Mouse (Mus musculus) limb, embryonic 10.5 days (tissue): ENCODE data around the gene Nav3. TPM values are rescaled to one million over a fixed set of nuclear protein-coding genes. Genes with fewer than 3 reads are reported as not detected.
"Not testable (repeated sequence)": the region's sequence is repeated elsewhere in the genome, so short reads cannot be mapped to it uniquely, and the experiment has no call there.

ENCODE experiments used
- DNase-seq: peaks from one replicate; pipeline ENCODE4 v3.0.0-alpha.2; 2017; ENCODE audit warnings: low spot score
- H3K27ac ChIP-seq: fragments of 300-500 bp; sonication (generic); 2 replicates; pipeline ENCODE4 v1.5.1; 2016; ENCODE audit warnings: mild to moderate bottlenecking
- H3K27me3 ChIP-seq: fragments of 300-500 bp; sonication (generic); 2 replicates; pipeline ENCODE4 v1.6.1; 2016; ENCODE audit warnings: low read depth, mild to moderate bottlenecking; ENCODE audit not compliant: poor library complexity, severe bottlenecking
- H3K36me3 ChIP-seq: fragments of 300-500 bp; sonication (generic); 2 replicates; pipeline ENCODE4 v1.6.1; 2016; ENCODE audit warnings: mild to moderate bottlenecking, moderate library complexity
- H3K4me1 ChIP-seq: fragments of 300-500 bp; sonication (generic); 2 replicates; pipeline ENCODE4 v1.6.1; 2016
- H3K4me3 ChIP-seq: fragments of 300-500 bp; sonication (generic); 2 replicates; pipeline ENCODE4 v1.5.1; 2016; ENCODE audit warnings: mild to moderate bottlenecking, moderate library complexity
- H3K9me3 ChIP-seq: fragments of 300-500 bp; sonication (generic); replicated peaks from 2 replicates; pipeline ENCODE4 v1.6.1; 2016; ENCODE audit warnings: mild to moderate bottlenecking
- WGBS: fragments of 180-500 bp; shearing (Covaris S2); methylation state at CpG from one replicate; pipeline ENCODE4 v1.1.7; 2016; 5-methylcytosine and 5-hydroxymethylcytosine counted together
- polyA plus RNA-seq: library from polyadenylated mRNA; unstranded; fragments of >200 nt; fragmentation: Nextera tagmentation; extraction: Ambion mirVana; gene quantifications from 2 replicates; pipeline ENCODE4 v1.2.1, GENCODE M21; 2016

Gene Nav3
- polyA plus RNA-seq, 1 experiment from 2014 or later: 0.93 TPM

DNA sequence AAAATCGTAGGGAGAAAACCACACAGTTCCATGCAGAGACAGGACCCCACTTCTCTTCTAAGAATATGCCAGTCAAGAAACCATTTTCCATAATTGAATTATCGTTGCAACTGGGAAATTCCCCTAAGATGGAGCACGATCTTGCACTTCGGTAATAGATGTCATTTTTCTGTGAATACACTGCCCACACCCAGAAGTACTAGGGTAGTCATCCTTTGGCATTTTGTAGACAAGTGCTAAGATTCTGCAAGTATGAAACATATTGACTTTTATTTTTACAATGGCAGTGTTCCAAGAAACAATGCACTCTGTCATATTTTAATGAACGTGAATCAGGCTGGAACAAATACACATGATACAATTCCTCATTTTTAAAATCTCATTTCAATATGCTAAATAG, 34.5 kb downstream of the Nav3 start:
- WGBS: 86% methylated on average over 5 of the region's 5 CpGs

DNA sequence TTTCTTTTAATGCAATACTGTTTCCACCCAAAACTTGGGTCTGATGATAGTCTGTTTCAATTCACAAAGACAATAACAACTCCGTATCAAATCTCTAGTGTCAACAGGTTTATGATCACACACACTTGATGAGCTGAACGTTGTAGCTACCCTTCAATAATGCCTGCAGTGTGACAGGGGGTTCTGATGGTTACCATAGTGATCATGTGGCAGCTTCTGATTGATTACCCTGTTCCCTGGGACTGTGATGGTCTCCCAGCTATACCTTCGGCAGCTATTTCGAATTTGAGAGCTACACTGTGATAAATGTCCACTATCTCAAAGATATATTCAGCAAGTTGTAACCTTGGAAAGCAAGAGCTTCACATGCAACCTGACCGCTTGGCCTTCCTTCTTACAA, 39.0 kb downstream of the Nav3 start:
- 79% methylated on average over 5 of the region's 5 CpGs for WGBS
- Histone ChIP-seq H3K9me3 (no peaks in the 10 kb centered on the region), H3K27me3 (no peaks in the 10 kb centered on the region), H3K27ac (no peak overlapping the region), H3K36me3 (no peaks in the 10 kb centered on the region), H3K4me1 (peaks cover 4% of the 10 kb centered on the region; the same call in 1 of the 2 replicates), H3K4me3 (no peak overlapping the region)
- DNase-seq: no peak

More for the DNA sequence above, 34.5 kb downstream of the Nav3 start:
- Histone ChIP-seq H3K4me3 (no peak overlapping the region), H3K27ac (no peak overlapping the region), H3K9me3 (no peaks in the 10 kb centered on the region), H3K27me3 (no peaks in the 10 kb centered on the region), H3K4me1 (peaks cover 4% of the 10 kb centered on the region; the same call in 1 of the 2 replicates), H3K36me3 (no peaks in the 10 kb centered on the region)
- no peak for DNase-seq

GRCm38 (mm10) chr10:110415624-110416023, 40.4 kb downstream of the Nav3 start:
- H3K27me3 ChIP-seq: no peaks in the 10 kb centered on the region
- no peaks in the 10 kb centered on the region for H3K36me3 ChIP-seq
- no peak for DNase-seq
- no peaks in the 10 kb centered on the region for H3K4me1 ChIP-seq
- H3K27ac ChIP-seq: no peak overlapping the region
- WGBS: 59% methylated on average over 3 of the region's 3 CpGs
- no peak overlapping the region for H3K4me3 ChIP-seq
- no peaks in the 10 kb centered on the region for H3K9me3 ChIP-seq

DNA sequence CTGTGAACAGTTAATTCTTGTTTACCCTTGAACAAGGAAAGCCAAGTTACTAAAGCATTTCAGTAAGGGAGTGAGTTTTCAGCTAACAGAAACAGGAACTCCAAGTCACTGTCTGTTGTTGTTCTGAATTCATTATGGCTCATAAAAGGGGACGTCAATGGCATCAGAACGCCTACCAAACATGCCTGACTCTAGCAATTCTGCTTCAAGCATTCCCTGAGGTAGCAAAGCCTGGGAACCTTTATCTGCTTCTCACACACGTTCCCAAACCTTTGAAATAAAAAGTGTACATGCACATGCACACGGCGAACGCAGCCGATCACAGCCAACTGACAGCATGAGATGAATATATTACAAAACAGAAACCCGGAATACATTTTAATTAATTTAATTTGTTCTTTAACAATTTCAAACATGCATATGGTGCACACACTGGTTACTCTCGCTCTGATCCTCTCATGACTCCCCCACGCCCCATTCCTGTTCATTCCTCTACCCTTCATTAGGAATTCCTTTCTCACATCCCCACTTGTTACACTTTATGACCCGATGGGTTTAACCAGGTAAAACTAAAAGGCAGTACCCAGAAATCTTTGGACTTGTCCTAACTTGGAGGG, 42.6 kb downstream of the Nav3 start:
- Histone ChIP-seq H3K27ac (no peak overlapping the region), H3K4me3 (no peak overlapping the region), H3K27me3 (no peaks in the 10 kb centered on the region), H3K9me3 (no peaks in the 10 kb centered on the region), H3K4me1 (no peaks in the 10 kb centered on the region), H3K36me3 (no peaks in the 10 kb centered on the region)
- no peak for DNase-seq
- WGBS: 88% methylated on average over 11 of the region's 11 CpGs

DNA sequence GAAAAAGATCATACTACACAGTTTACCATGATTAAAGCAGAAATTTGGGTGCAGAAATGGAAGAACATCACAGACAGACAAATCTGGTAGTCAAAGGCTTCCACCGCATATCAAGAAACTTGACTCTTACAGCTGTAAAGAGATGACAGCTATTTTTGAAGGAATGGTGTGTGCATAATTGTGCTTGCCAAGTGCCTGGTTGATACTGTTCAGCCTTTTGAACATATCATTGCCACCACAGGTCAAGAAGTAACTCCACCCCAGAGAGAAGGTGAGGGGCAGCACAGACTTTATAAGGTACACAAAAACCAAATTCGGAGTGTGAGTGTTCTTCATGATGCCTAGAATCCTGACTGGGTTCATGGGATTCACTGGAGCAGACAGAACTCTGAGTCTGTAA, 53.1 kb downstream of the Nav3 start:
- DNase-seq: no peak
- Histone ChIP-seq H3K27me3 (no peaks in the 10 kb centered on the region), H3K36me3 (no peaks in the 10 kb centered on the region), H3K27ac (no peak overlapping the region), H3K4me1 (no peaks in the 10 kb centered on the region), H3K9me3 (no peaks in the 10 kb centered on the region), H3K4me3 (no peak overlapping the region)
- WGBS: 98% methylated on average over 2 of the region's 2 CpGs

- DNase-seq: no peak
- H3K9me3 ChIP-seq: no peaks in the 10 kb centered on the region
- H3K27me3 ChIP-seq: no peaks in the 10 kb centered on the region
- H3K4me3 ChIP-seq: no peak overlapping the region
- H3K36me3 ChIP-seq: no peaks in the 10 kb centered on the region
- 95% methylated on average over 6 of the region's 6 CpGs for WGBS
- no peak overlapping the region for H3K27ac ChIP-seq
- H3K4me1 ChIP-seq: no peaks in the 10 kb centered on the region
Measured at GRCm38 (mm10) chr10:110400642-110401041, 55.4 kb downstream of the Nav3 start.

DNA sequence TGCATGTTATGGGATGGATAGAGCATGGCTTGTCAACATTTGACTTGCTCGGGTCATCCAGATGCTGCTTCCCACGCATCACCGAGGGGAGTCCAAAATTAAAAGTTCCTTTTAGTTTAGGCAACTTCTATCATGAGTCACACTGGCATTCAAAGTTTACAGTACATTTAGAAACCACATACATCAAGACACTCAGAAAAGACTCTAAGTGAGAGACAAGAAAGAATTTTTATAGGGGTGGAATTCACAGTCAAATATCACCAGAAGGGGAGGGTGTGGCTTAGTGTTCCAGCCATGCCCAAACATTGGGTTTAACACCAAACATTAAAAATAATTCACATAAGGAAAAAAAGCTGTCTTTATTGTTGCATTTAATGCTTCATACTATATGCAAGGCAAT, 57.4 kb downstream of the Nav3 start:
- 83% methylated on average over 3 of the region's 3 CpGs for WGBS
- H3K4me1 ChIP-seq: no peaks in the 10 kb centered on the region
- no peak for DNase-seq
- no peak overlapping the region for H3K27ac ChIP-seq
- H3K36me3 ChIP-seq: no peaks in the 10 kb centered on the region
- H3K27me3 ChIP-seq: no peaks in the 10 kb centered on the region
- no peak overlapping the region for H3K4me3 ChIP-seq
- H3K9me3 ChIP-seq: no peaks in the 10 kb centered on the region

DNA sequence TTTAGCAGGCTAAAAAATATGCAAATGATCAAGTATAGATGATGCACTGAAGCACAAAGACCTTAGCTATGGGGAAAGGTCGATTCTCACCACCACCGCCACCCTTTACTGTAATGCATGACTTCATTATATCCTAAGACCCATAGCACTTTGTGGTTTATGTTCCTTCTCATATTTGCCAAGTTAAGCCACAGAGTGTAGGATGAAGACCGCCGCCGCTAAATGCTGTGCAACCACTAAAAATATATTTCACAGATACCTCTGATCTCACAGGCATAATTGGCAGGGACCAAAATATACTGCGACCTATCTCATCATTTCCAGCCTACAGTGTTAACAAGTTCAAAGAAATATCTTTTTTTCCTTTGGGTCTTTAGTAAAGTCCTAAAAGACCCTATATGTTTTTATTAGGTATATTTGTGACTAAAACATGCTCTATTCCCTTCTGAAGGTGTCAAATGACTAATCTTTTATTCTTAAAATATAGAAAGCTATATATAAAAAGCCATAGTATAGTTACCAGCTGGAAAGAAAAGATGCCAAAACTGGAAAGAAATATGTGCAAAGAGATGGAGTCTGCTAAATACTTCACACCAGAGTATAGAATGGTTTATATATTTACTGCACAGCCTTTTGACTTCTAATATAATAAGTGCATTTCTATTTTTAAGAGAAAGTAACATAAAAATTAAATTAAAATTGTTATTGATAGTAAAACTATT, 69.4 kb downstream of the Nav3 start:
- H3K27ac ChIP-seq: no peak overlapping the region

DNA sequence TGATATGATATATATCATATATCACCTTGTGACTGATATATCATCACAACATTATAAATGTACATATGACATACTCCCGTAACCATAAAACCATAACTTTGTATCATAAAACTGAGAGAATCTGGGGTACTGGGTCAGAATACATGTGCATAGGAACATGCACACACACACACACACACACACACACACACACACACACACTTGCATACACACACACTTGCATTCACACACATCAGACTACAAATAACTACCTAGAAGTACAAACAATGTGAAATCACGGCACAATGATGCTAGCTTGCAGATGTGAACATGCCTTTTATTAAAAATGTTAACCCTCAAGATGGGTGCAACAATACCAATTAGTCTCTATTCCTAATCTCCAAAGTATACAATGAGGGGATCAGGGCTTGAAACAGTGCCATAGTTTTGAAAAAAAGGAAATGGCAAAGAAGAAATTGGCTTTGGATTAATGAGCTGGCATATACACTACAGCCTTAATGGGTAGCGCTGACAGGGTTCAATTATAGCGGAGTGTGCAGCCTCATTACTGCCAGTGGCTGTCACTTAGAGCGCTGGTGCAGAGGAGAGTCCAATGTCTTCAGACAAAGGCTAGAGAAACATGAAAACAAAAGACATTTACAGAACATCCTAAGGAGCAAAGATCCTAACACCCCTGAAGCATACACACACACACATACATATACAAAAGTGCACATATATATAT, 72.3 kb downstream of the Nav3 start:
- H3K27ac ChIP-seq, H3K4me1 ChIP-seq, H3K27me3 ChIP-seq, H3K4me3 ChIP-seq, H3K9me3 ChIP-seq, H3K36me3 ChIP-seq, DNase-seq: not testable (repeated sequence)
- WGBS: 85% methylated on average over 5 of the region's 5 CpGs

More for the DNA sequence above, 69.4 kb downstream of the Nav3 start:
- no peaks in the 10 kb centered on the region for H3K36me3 ChIP-seq
- H3K27me3 ChIP-seq: no peaks in the 10 kb centered on the region
- H3K4me3 ChIP-seq: no peak overlapping the region
- WGBS: 93% methylated on average over 6 of the region's 6 CpGs
- H3K4me1 ChIP-seq: no peaks in the 10 kb centered on the region
- no peak for DNase-seq
- no peaks in the 10 kb centered on the region for H3K9me3 ChIP-seq

DNA sequence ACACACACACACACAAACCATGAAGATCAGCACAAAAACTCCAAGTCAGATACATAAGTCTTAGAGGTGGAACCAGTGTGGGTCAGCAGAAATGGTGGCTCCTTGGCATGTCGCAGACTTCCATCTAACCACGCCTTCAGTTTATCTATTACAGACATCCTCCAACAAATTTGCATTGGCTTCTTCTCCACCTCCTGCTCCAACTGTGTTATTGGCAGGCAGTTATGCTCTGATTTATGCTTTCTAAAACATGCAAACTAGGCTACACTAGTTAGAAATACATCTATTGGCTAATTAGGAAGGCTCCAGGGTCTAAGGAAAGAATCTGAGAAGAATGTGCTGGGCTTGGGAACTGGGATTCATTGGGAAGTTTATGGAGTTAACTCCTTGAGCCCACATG, 75.2 kb downstream of the Nav3 start:
- Histone ChIP-seq H3K4me1 (no peaks in the 10 kb centered on the region), H3K27ac (no peak overlapping the region), H3K27me3 (no peaks in the 10 kb centered on the region), H3K36me3 (no peaks in the 10 kb centered on the region), H3K9me3 (no peaks in the 10 kb centered on the region), H3K4me3 (no peak overlapping the region)
- DNase-seq: no peak
- WGBS: 100% methylated on average over 2 of the region's 2 CpGs

DNA sequence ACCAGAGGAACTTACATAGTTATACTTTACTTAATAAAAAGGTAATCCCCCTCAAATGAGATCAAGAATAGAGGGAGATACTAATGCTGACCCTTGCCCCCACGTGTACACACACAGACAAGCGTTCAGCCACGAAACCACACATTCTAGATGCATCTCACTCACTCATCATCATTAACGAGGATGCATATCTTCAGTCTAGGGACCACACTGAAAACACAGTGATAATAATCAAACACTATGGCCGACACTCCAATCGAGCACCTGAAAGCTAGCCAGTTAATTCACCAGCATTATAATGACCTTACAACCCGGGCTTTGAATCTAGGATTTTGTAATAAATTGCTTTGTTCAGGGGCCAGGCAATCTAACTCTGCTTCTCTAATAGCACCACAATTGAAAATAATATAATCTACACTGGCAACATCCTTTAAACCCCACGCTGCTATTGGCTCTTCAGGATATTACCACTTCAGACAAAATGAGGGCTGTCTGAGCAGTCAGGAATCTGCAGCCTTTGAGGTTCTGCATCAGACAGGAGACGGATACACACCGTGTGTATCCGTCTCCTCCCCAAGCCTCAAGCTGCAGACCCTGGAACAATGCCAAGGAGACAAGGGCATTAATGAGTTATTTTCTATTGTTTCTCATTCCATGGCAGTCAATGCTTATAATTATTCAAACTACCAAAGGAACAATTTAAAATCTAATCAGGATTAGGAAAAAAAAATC, 83.1 kb downstream of the Nav3 start:
- no peak for DNase-seq
- no peaks in the 10 kb centered on the region for H3K36me3 ChIP-seq
- no peak overlapping the region for H3K4me3 ChIP-seq
- no peak overlapping the region for H3K27ac ChIP-seq
- H3K4me1 ChIP-seq: no peaks in the 10 kb centered on the region
- H3K9me3 ChIP-seq: no peaks in the 10 kb centered on the region
- whole genome bisulfite sequencing: 89% methylated on average over 11 of the region's 11 CpGs
- no peaks in the 10 kb centered on the region for H3K27me3 ChIP-seq

DNA sequence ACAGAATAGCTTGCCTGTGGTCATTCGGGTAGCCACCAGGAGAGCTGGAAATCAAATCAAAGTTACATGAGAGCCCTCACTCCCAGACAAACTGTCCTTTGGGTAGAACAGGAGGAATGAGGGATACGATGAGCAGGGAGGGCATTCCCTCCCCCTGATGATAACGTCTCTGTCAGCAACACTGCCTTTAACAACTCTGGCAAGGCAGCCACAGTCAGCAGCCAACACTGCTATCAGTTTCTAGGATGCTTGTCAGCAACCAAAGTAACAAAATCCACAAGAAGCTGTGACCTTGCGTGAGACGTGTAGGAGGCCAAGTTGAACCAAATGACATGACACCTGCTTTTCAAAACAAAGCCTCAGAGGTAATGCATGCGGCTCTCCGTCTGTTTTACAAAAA, 103.9 kb downstream of the Nav3 start:
- H3K27ac ChIP-seq: no peak overlapping the region
- DNase-seq: no peak
- no peak overlapping the region for H3K4me3 ChIP-seq
- no peaks in the 10 kb centered on the region for H3K4me1 ChIP-seq
- H3K27me3 ChIP-seq: no peaks in the 10 kb centered on the region
- no peaks in the 10 kb centered on the region for H3K9me3 ChIP-seq
- H3K36me3 ChIP-seq: no peaks in the 10 kb centered on the region
- WGBS: 79% methylated on average over 7 of the region's 7 CpGs

- 88% methylated on average over 5 of the region's 5 CpGs for WGBS
- Histone ChIP-seq H3K4me3 (no peak overlapping the region), H3K36me3 (no peaks in the 10 kb centered on the region), H3K4me1 (no peaks in the 10 kb centered on the region), H3K9me3 (no peaks in the 10 kb centered on the region), H3K27me3 (no peaks in the 10 kb centered on the region), H3K27ac (no peak overlapping the region)
- no peak for DNase-seq
Measured at GRCm38 (mm10) chr10:110330030-110330429, 126.0 kb downstream of the Nav3 start.
